Mouse (Mus musculus): ENCODE measurements at regions not wholly inside any gene's neighbourhood (a gene's known extent, or its start where the extent isn't known, plus 50 kb on each side); places are given as distances from the start of the nearest gene placed in this dataset.

- no peak overlapping the region for H3K4me2 ChIP-seq
- no peaks in the 10 kb centered on the region for H3K9me3 ChIP-seq
- H3K27ac ChIP-seq, result no peak overlapping the region
- 0 out of 2 replicates have a peak, but pooled peaks cover 3% of the 10 kb centered on the region for H3K4me1 ChIP-seq
- no peak overlapping the region for H3K4me3 ChIP-seq
- no peaks in the 10 kb centered on the region for H3K36me3 ChIP-seq
- no peaks in the 10 kb centered on the region for H3K27me3 ChIP-seq
- ATAC-seq (ENCODE audit: insufficient number of reproducible peaks, low FRiP score, low TSS enrichment, low read depth), result no peak
- WGBS, result 31% methylated on average over 3 of the region's 3 CpGs
- no peak overlapping the region for H3K9ac ChIP-seq
These were observed 418.3 kb downstream of the Gja1 start for GRCm38 (mm10) chr10:56795396-56795795.

GRCm38 (mm10) chr10:56799307-56799706 is 422.2 kb downstream of the Gja1 start:
- Histone ChIP-seq H3K4me3 (no peak overlapping the region), H3K4me2 (no peak overlapping the region), H3K9ac (no peak overlapping the region), H3K36me3 (no peaks in the 10 kb centered on the region), H3K9me3 (no peaks in the 10 kb centered on the region), H3K27ac (no peak overlapping the region), H3K4me1 (no peaks in the 10 kb centered on the region), H3K27me3 (no peaks in the 10 kb centered on the region)
- 74% methylated on average over 3 of the region's 3 CpGs for WGBS
- no peak for ATAC-seq (ENCODE audit: insufficient number of reproducible peaks, low FRiP score, low TSS enrichment, low read depth)

GRCm38 (mm10) chr10:56799745-56800144 is 422.6 kb downstream of the Gja1 start:
- WGBS, result 62% methylated on average over 3 of the region's 3 CpGs
- no peak overlapping the region for H3K4me2 ChIP-seq
- no peaks in the 10 kb centered on the region for H3K4me1 ChIP-seq
- H3K27ac ChIP-seq, result no peak overlapping the region
- no peaks in the 10 kb centered on the region for H3K9me3 ChIP-seq
- ATAC-seq (ENCODE audit: insufficient number of reproducible peaks, low FRiP score, low TSS enrichment, low read depth), result no peak
- H3K9ac ChIP-seq, result no peak overlapping the region
- H3K4me3 ChIP-seq, result no peak overlapping the region
- H3K27me3 ChIP-seq, result no peaks in the 10 kb centered on the region
- no peaks in the 10 kb centered on the region for H3K36me3 ChIP-seq

GRCm38 (mm10) chr10:56809006-56809405 is 431.9 kb downstream of the Gja1 start:
- Histone ChIP-seq H3K9ac (no peak overlapping the region), H3K36me3 (no peaks in the 10 kb centered on the region), H3K9me3 (no peaks in the 10 kb centered on the region), H3K27ac (no peak overlapping the region), H3K4me3 (no peak overlapping the region), H3K4me1 (no peaks in the 10 kb centered on the region), H3K27me3 (no peaks in the 10 kb centered on the region), H3K4me2 (no peak overlapping the region)
- ATAC-seq (ENCODE audit: insufficient number of reproducible peaks, low FRiP score, low TSS enrichment, low read depth), result no peak
- 80% methylated on average over 1 of the region's 1 CpGs for WGBS

GRCm38 (mm10) chr10:56822158-56822557 is 445.0 kb downstream of the Gja1 start:
- H3K9me3 ChIP-seq, result no peaks in the 10 kb centered on the region
- no peak overlapping the region for H3K4me2 ChIP-seq
- no peaks in the 10 kb centered on the region for H3K36me3 ChIP-seq
- 41% methylated on average over 5 of the region's 5 CpGs for WGBS
- H3K4me3 ChIP-seq, result no peak overlapping the region
- H3K27me3 ChIP-seq, result no peaks in the 10 kb centered on the region
- H3K9ac ChIP-seq, result no peak overlapping the region
- no peaks in the 10 kb centered on the region for H3K4me1 ChIP-seq
- no peak overlapping the region for H3K27ac ChIP-seq
- no peak for ATAC-seq (ENCODE audit: insufficient number of reproducible peaks, low FRiP score, low TSS enrichment, low read depth)

GRCm38 (mm10) chr10:56831331-56831730 is 454.2 kb downstream of the Gja1 start:
- no peaks in the 10 kb centered on the region for H3K36me3 ChIP-seq
- H3K27ac ChIP-seq, result no peak overlapping the region
- H3K9ac ChIP-seq, result no peak overlapping the region
- ATAC-seq (ENCODE audit: insufficient number of reproducible peaks, low FRiP score, low TSS enrichment, low read depth), result no peak
- no peaks in the 10 kb centered on the region for H3K27me3 ChIP-seq
- no peaks in the 10 kb centered on the region for H3K4me1 ChIP-seq
- H3K4me3 ChIP-seq, result no peak overlapping the region
- 54% methylated on average over 1 of the region's 1 CpGs for WGBS
- no peaks in the 10 kb centered on the region for H3K9me3 ChIP-seq
- H3K4me2 ChIP-seq, result no peak overlapping the region

GRCm38 (mm10) chr10:56831966-56832365 is 454.8 kb downstream of the Gja1 start:
- Histone ChIP-seq H3K4me2 (no peak overlapping the region), H3K4me1 (no peaks in the 10 kb centered on the region), H3K27ac (no peak overlapping the region; the same call in 1 of the 2 replicates), H3K9me3 (no peaks in the 10 kb centered on the region), H3K9ac (no peak overlapping the region), H3K4me3 (no peak overlapping the region), H3K27me3 (no peaks in the 10 kb centered on the region), H3K36me3 (no peaks in the 10 kb centered on the region)
- ATAC-seq (ENCODE audit: insufficient number of reproducible peaks, low FRiP score, low TSS enrichment, low read depth), result no peak
- WGBS, result 76% methylated on average over 4 of the region's 4 CpGs

GRCm38 (mm10) chr10:56836130-56836529 is 459.0 kb downstream of the Gja1 start:
- H3K27me3 ChIP-seq, result no peaks in the 10 kb centered on the region
- no peak overlapping the region for H3K9ac ChIP-seq
- peaks cover 9% of the 10 kb centered on the region for H3K4me1 ChIP-seq
- H3K27ac ChIP-seq, result no peak overlapping the region
- H3K36me3 ChIP-seq, result no peaks in the 10 kb centered on the region
- ATAC-seq (ENCODE audit: insufficient number of reproducible peaks, low FRiP score, low TSS enrichment, low read depth), result no peak
- no peak overlapping the region for H3K4me3 ChIP-seq
- 90% methylated on average over 4 of the region's 4 CpGs for WGBS
- H3K9me3 ChIP-seq, result no peaks in the 10 kb centered on the region
- H3K4me2 ChIP-seq, result no peak overlapping the region

- Histone ChIP-seq H3K9ac (no peak overlapping the region), H3K4me1 (peaks cover 11% of the 10 kb centered on the region), H3K4me2 (no peak overlapping the region), H3K27me3 (no peaks in the 10 kb centered on the region), H3K36me3 (no peaks in the 10 kb centered on the region), H3K4me3 (no peak overlapping the region), H3K27ac (no peak overlapping the region), H3K9me3 (no peaks in the 10 kb centered on the region)
- 22% methylated on average over 9 of the region's 9 CpGs for WGBS
- ATAC-seq (ENCODE audit: insufficient number of reproducible peaks, low FRiP score, low TSS enrichment, low read depth), result peak; percentile 44; the same call in 1 of the 2 replicates
These were observed 461.9 kb downstream of the Gja1 start for GRCm38 (mm10) chr10:56839006-56839495.

- Histone ChIP-seq H3K4me2 (no peak overlapping the region), H3K9me3 (no peaks in the 10 kb centered on the region), H3K27ac (no peak overlapping the region), H3K27me3 (no peaks in the 10 kb centered on the region), H3K9ac (no peak overlapping the region), H3K4me3 (no peak overlapping the region), H3K4me1 (peaks cover 11% of the 10 kb centered on the region), H3K36me3 (no peaks in the 10 kb centered on the region)
- 24% methylated on average over 2 of the region's 2 CpGs for WGBS
- no peak for ATAC-seq (ENCODE audit: insufficient number of reproducible peaks, low FRiP score, low TSS enrichment, low read depth)
These were observed 462.4 kb downstream of the Gja1 start for GRCm38 (mm10) chr10:56839545-56839944.

- Histone ChIP-seq H3K4me2 (no peak overlapping the region), H3K9ac (no peak overlapping the region), H3K27ac (no peak overlapping the region), H3K4me1 (peaks cover 11% of the 10 kb centered on the region), H3K36me3 (no peaks in the 10 kb centered on the region), H3K4me3 (no peak overlapping the region), H3K27me3 (no peaks in the 10 kb centered on the region), H3K9me3 (no peaks in the 10 kb centered on the region)
- ATAC-seq (ENCODE audit: insufficient number of reproducible peaks, low FRiP score, low TSS enrichment, low read depth), result no peak
- 71% methylated on average over 5 of the region's 5 CpGs for WGBS
These were observed 463.6 kb downstream of the Gja1 start for GRCm38 (mm10) chr10:56840732-56841131.

- WGBS, result 51% methylated on average over 8 of the region's 8 CpGs
- H3K4me2 ChIP-seq, result no peak overlapping the region
- H3K36me3 ChIP-seq, result no peaks in the 10 kb centered on the region
- H3K4me3 ChIP-seq, result no peak overlapping the region
- H3K27me3 ChIP-seq, result no peaks in the 10 kb centered on the region
- H3K27ac ChIP-seq, result no peak overlapping the region
- H3K9ac ChIP-seq, result no peak overlapping the region
- no peak for ATAC-seq (ENCODE audit: insufficient number of reproducible peaks, low FRiP score, low TSS enrichment, low read depth)
- H3K9me3 ChIP-seq, result no peaks in the 10 kb centered on the region
- H3K4me1 ChIP-seq, result peaks cover 11% of the 10 kb centered on the region
These were observed 464.4 kb downstream of the Gja1 start for GRCm38 (mm10) chr10:56841486-56841885.

GRCm38 (mm10) chr10:56841973-56842372 is 464.8 kb downstream of the Gja1 start:
- Histone ChIP-seq H3K27me3 (no peaks in the 10 kb centered on the region), H3K9me3 (no peaks in the 10 kb centered on the region), H3K36me3 (no peaks in the 10 kb centered on the region), H3K4me3 (no peak overlapping the region), H3K9ac (no peak overlapping the region), H3K27ac (no peak overlapping the region), H3K4me2 (no peak overlapping the region), H3K4me1 (peaks cover 11% of the 10 kb centered on the region)
- no peak for ATAC-seq (ENCODE audit: insufficient number of reproducible peaks, low FRiP score, low TSS enrichment, low read depth)
- 65% methylated on average over 1 of the region's 1 CpGs for WGBS
